ENCODE assay signal across 8 mouse cellular contexts in genomic region chr13:31810375-31810692, GRCm38 (mm10). TPM values are rescaled to one million over a fixed set of nuclear protein-coding genes. Genes with fewer than 3 reads are reported as not detected.
A peak's percentile ranks its signal among the peaks of the same experiment; 100 is the strongest.
DNase-seq lines count a peak whose midpoint lies in the region; ATAC-seq lines count a peak whose summit lies in the region.
"Had no signal": no experiment of that assay in that cellular context is flagged by ENCODE, and none has a peak within 500 bp of the region (broad histone marks: within the 10 kb centered on the region; RNA-seq: fewer than 3 reads in every experiment).

No protein-coding gene starts in this region.

- no peaks in the 10 kb centered on the region for H3K9me3 ChIP-seq in lung, embryonic 16.5 days (ENCODE audit: control insufficient read depth, low read length)
- no peaks in the 10 kb centered on the region for H3K9me3 ChIP-seq in forebrain, embryonic 14.5 days (replicated peaks; ENCODE audit: control insufficient read depth, low read length)
- H3K9me3 ChIP-seq in limb, embryonic 13.5 days, result no peaks in the 10 kb centered on the region
- no peaks in the 10 kb centered on the region for H3K9me3 ChIP-seq in stomach, embryonic 15.5 days

- no peak for DNase-seq in lung, postnatal 36 days
- DNase-seq in forebrain, embryonic 14.5 days (ENCODE audit: low spot score), result no peak
- DNase-seq in urinary bladder, adult 2 months (ENCODE audit: low spot score), result no peak
- DNase-seq: cerebellum, adult 9-10 months had no signal

- H3K27me3 ChIP-seq in lung, embryonic 16.5 days (ENCODE audit: control insufficient read depth, insufficient read depth, low read depth, low read length), result peaks cover 85% of the 10 kb centered on the region
- peaks cover 78% of the 10 kb centered on the region for H3K27me3 ChIP-seq in forebrain, embryonic 14.5 days (replicated peaks; ENCODE audit: control insufficient read depth, insufficient read depth, low read length)
- H3K27me3 ChIP-seq in limb, embryonic 13.5 days, result peaks cover 81% of the 10 kb centered on the region
- peaks cover 75% of the 10 kb centered on the region for H3K27me3 ChIP-seq in stomach, embryonic 15.5 days (replicated peaks)

- H3K36me3 ChIP-seq in lung, embryonic 16.5 days (ENCODE audit: control insufficient read depth, insufficient read depth, low read length), result no peaks in the 10 kb centered on the region
- no peaks in the 10 kb centered on the region for H3K36me3 ChIP-seq in forebrain, embryonic 14.5 days (ENCODE audit: control insufficient read depth, insufficient read depth, low read length)
- peaks cover 6% of the 10 kb centered on the region; the same call in 1 of the 2 replicates for H3K36me3 ChIP-seq in limb, embryonic 13.5 days
- no peaks in the 10 kb centered on the region for H3K36me3 ChIP-seq in stomach, embryonic 15.5 days

- no peak for ATAC-seq in lung, embryonic 16.5 days (ENCODE audit: low read depth)
- no peak for ATAC-seq in forebrain, embryonic 14.5 days
- no peak for ATAC-seq in limb, embryonic 13.5 days (ENCODE audit: low FRiP score, low read depth)
- ATAC-seq in stomach, embryonic 15.5 days (ENCODE audit: insufficient read depth, low FRiP score, low read depth), result no peak
- ATAC-seq in erythroblast, adult 5-6 weeks (replicated peaks; ENCODE audit: low FRiP score, poor library complexity, severe bottlenecking), result no peak

- H3K4me3 ChIP-seq in lung, embryonic 16.5 days (ENCODE audit: low read length), result peak overlapping the region; percentile 43
- H3K4me3 ChIP-seq in forebrain, embryonic 14.5 days (ENCODE audit: low read depth, low read length), result peak overlapping the region; percentile 25
- H3K4me3 ChIP-seq in limb, embryonic 13.5 days, result peak overlapping the region; percentile 57
- peak overlapping the region; percentile 39; the same call in 1 of the 2 replicates for H3K4me3 ChIP-seq in stomach, embryonic 15.5 days (replicated peaks)

- H3K27ac ChIP-seq in lung, embryonic 16.5 days (ENCODE audit: low read length), result no peak overlapping the region
- no peak overlapping the region for H3K27ac ChIP-seq in forebrain, embryonic 14.5 days (ENCODE audit: low read depth, low read length)
- peak overlapping the region; percentile 82 for H3K27ac ChIP-seq in limb, embryonic 13.5 days
- no peak overlapping the region for H3K27ac ChIP-seq in stomach, embryonic 15.5 days

- peak overlapping the region; percentile 63; the same call in 1 of the 2 replicates for H3K4me2 ChIP-seq in lung, embryonic 16.5 days (ENCODE audit: low read depth, low read length)
- H3K4me2 ChIP-seq in forebrain, embryonic 14.5 days (ENCODE audit: low read length), result no peak overlapping the region; the same call in 1 of the 2 replicates
- H3K4me2 ChIP-seq in limb, embryonic 13.5 days (replicated peaks), result peak overlapping the region; percentile 69
- H3K4me2 ChIP-seq in stomach, embryonic 15.5 days, result peak overlapping the region; percentile 66

- 14% methylated on average over 9 of the region's 9 CpGs for WGBS in lung, embryonic 16.5 days
- 1% methylated on average over 9 of the region's 9 CpGs for WGBS in forebrain, embryonic 14.5 days
- WGBS in limb, embryonic 13.5 days, result 2% methylated on average over 9 of the region's 9 CpGs
- WGBS in stomach, embryonic 15.5 days, result 8% methylated on average over 9 of the region's 9 CpGs

- H3K4me1 ChIP-seq in lung, embryonic 16.5 days (replicated peaks; ENCODE audit: control insufficient read depth, insufficient read depth, low read length), result peaks cover 27% of the 10 kb centered on the region
- H3K4me1 ChIP-seq in forebrain, embryonic 14.5 days (ENCODE audit: control insufficient read depth, insufficient read depth, low read length), result 0 out of 2 replicates have a peak, but pooled peaks cover 3% of the 10 kb centered on the region
- H3K4me1 ChIP-seq in limb, embryonic 13.5 days, result peaks cover 35% of the 10 kb centered on the region
- peaks cover 34% of the 10 kb centered on the region for H3K4me1 ChIP-seq in stomach, embryonic 15.5 days

- no peak overlapping the region for H3K9ac ChIP-seq in lung, embryonic 16.5 days (ENCODE audit: low read length)
- peak overlapping the region; percentile 50; the same call in 1 of the 2 replicates for H3K9ac ChIP-seq in forebrain, embryonic 14.5 days (ENCODE audit: low read length)
- H3K9ac ChIP-seq in limb, embryonic 13.5 days, result peak overlapping the region; percentile 87
- no peak overlapping the region for H3K9ac ChIP-seq in stomach, embryonic 15.5 days

RNA-seq across cellular contexts. Expression of gene Foxc1, which starts 3.9 kb away (rescaled TPM):
- polyA plus RNA-seq in lung, embryonic 16.5 days (2015; fragmentation: Nextera tagmentation; extraction: Ambion mirVana), result 0.24 and 0.30 TPM in 2 replicates
- polyA plus RNA-seq in forebrain, embryonic 14.5 days (2014; fragmentation: Nextera tagmentation; extraction: Ambion mirVana), result 1.4 and 1.5 TPM in 2 replicates
- polyA plus RNA-seq in limb, embryonic 13.5 days (2015; fragmentation: Nextera tagmentation; extraction: Ambion mirVana), result 5.1 and 6.8 TPM in 2 replicates
- polyA plus RNA-seq in stomach, embryonic 15.5 days (2015; fragmentation: Nextera tagmentation; extraction: Ambion mirVana), result 0.18 and 0.28 TPM in 2 replicates
- 0.19 TPM in 1 of 2 replicates, not detected in the other for total RNA-seq in erythroblast, adult 5-6 weeks (2015; ENCODE audit: low replicate concordance)
- 0.09 TPM in 1 of 2 replicates, not detected in the other for total RNA-seq in erythroblast, adult 5-6 weeks (2017; ENCODE audit: low replicate concordance)
- 4.1 and 5.8 TPM in 2 replicates for polyA plus RNA-seq in urinary bladder, adult 2 months (2012; rRNA removed)

Comparison
In these comparisons a context has a peak if more than half of its experiments do, and no peak if none do; other contexts are left out.
1. H3K9ac ChIP-seq: peak in forebrain, embryonic 14.5 days (single experiment) and limb, embryonic 13.5 days (single experiment); none in lung, embryonic 16.5 days (single experiment) and stomach, embryonic 15.5 days (single experiment).
2. Peak in every context shown above with its lines, with median percentiles within 50 percentile points of each other: H3K4me3 ChIP-seq.